Mouse (Mus musculus) large intestine, adult 2 months (tissue): Measurements from ENCODE around the gene Uggt1. TPM values are rescaled to one million over a fixed set of nuclear protein-coding genes. Genes with fewer than 3 reads are reported as not detected.

ENCODE experiments used
- DNase-seq: peaks from one replicate; pipeline ENCODE4 v3.0.0-alpha.2; 2012; ENCODE audit warnings: low read depth, low spot score
- WGBS: fragments of 180-500 bp; shearing (Covaris S2); methylation state at CpG from one replicate; pipeline ENCODE4 v1.1.7; 2018; 5-methylcytosine and 5-hydroxymethylcytosine counted together
- polyA plus RNA-seq: library from polyadenylated mRNA; depleted of rRNA; stranded (reverse); fragments of >200 nt; gene quantifications from 2 replicates; pipeline ENCODE4 v1.2.3, GENCODE M21; 2012

Uggt1 gene
- polyA plus RNA-seq, 1 experiment: 18.5 TPM

- DNase-seq: no peak
- 32% methylated on average over 4 of the region's 4 CpGs for WGBS
Observed at GRCm38 (mm10) chr1:36129126-36129525, 115.4 kb downstream of the Uggt1 start.

GRCm38 (mm10) chr1:36125076-36125475 lies 119.4 kb downstream of the Uggt1 start:
- WGBS: 70% methylated on average over 7 of the region's 7 CpGs
- no peak for DNase-seq

- 87% methylated on average over 8 of the region's 8 CpGs for WGBS
- DNase-seq: no peak
Observed at GRCm38 (mm10) chr1:36121172-36121571, 123.3 kb downstream of the Uggt1 start.

GRCm38 (mm10) chr1:36119426-36119825 lies 125.1 kb downstream of the Uggt1 start:
- DNase-seq: no peak
- 80% methylated on average over 4 of the region's 4 CpGs for WGBS

GRCm38 (mm10) chr1:36118958-36119357 lies 125.6 kb downstream of the Uggt1 start:
- no peak for DNase-seq
- 89% methylated on average over 3 of the region's 3 CpGs for WGBS

GRCm38 (mm10) chr1:36118061-36118685 lies 126.3 kb downstream of the Uggt1 start:
- 86% methylated on average over 9 of the region's 9 CpGs for WGBS
- no peak for DNase-seq

GRCm38 (mm10) chr1:36116488-36116887 lies 128.0 kb downstream of the Uggt1 start:
- DNase-seq: no peak
- WGBS: 43% methylated on average over 5 of the region's 5 CpGs

- 95% methylated on average over 3 of the region's 3 CpGs for WGBS
- DNase-seq: no peak
Observed at GRCm38 (mm10) chr1:36114844-36115243, 129.7 kb downstream of the Uggt1 start.

- WGBS: 67% methylated on average over 8 of the region's 8 CpGs
- DNase-seq: no peak
Observed at GRCm38 (mm10) chr1:36113670-36114069, 130.8 kb downstream of the Uggt1 start.

GRCm38 (mm10) chr1:36112665-36113064 lies 131.9 kb downstream of the Uggt1 start:
- DNase-seq: no peak

GRCm38 (mm10) chr1:36109987-36110386 lies 134.5 kb downstream of the Uggt1 start:
- 72% methylated on average over 4 of the region's 4 CpGs for WGBS
- DNase-seq: no peak

More at GRCm38 (mm10) chr1:36112665-36113064, 131.9 kb downstream of the Uggt1 start:
- 93% methylated on average over 3 of the region's 3 CpGs for WGBS

GRCm38 (mm10) chr1:36105917-36106706 lies 138.4 kb downstream of the Uggt1 start:
- DNase-seq: no peak
- WGBS: 91% methylated on average over 11 of the region's 11 CpGs

GRCm38 (mm10) chr1:36100371-36100770 lies 144.1 kb downstream of the Uggt1 start:
- no peak for DNase-seq
- 88% methylated on average over 3 of the region's 3 CpGs for WGBS

GRCm38 (mm10) chr1:36098432-36098831 lies 146.1 kb downstream of the Uggt1 start:
- WGBS: 84% methylated on average over 4 of the region's 4 CpGs

GRCm38 (mm10) chr1:36095423-36096272 lies 148.9 kb downstream of the Uggt1 start:
- no peak for DNase-seq
- 26% methylated on average over 12 of the region's 12 CpGs for WGBS

More at GRCm38 (mm10) chr1:36098432-36098831, 146.1 kb downstream of the Uggt1 start:
- DNase-seq: no peak

GRCm38 (mm10) chr1:36093741-36094140 lies 150.8 kb downstream of the Uggt1 start:
- DNase-seq: no peak
- WGBS: 34% methylated on average over 8 of the region's 8 CpGs

- WGBS: 46% methylated on average over 6 of the region's 6 CpGs
- DNase-seq: no peak
Observed at GRCm38 (mm10) chr1:36091246-36091645, 153.3 kb downstream of the Uggt1 start.

GRCm38 (mm10) chr1:36090722-36091110 lies 153.8 kb downstream of the Uggt1 start:
- 74% methylated on average over 4 of the region's 4 CpGs for WGBS
- DNase-seq: no peak
